Mouse (Mus musculus) embryonic facial prominence, embryonic 13.5 days (tissue): ENCODE data around the gene Cdh5. TPM values are rescaled to one million over a fixed set of nuclear protein-coding genes. Genes with fewer than 3 reads are reported as not detected.

ENCODE experiments used
- ATAC-seq: fragments of 200-750 bp; cut with Nextera tagmentation; 2 replicates; pipeline ENCODE4 v1.8.0; 2017; ENCODE audit warnings: low read depth; ENCODE audit not compliant: insufficient number of reproducible peaks, insufficient read depth, low FRiP score, low TSS enrichment
- H3K27ac ChIP-seq: fragments of 300-500 bp; sonication (generic); 2 replicates; pipeline ENCODE4 v1.5.1; 2015; ENCODE audit warnings: moderate library complexity, mild to moderate bottlenecking, inconsistent platforms
- H3K27me3 ChIP-seq: fragments of 300-500 bp; sonication (generic); 2 replicates; pipeline ENCODE4 v1.6.1; 2015; ENCODE audit warnings: mild to moderate bottlenecking, inconsistent platforms
- H3K36me3 ChIP-seq: fragments of 300-500 bp; sonication (generic); 2 replicates; pipeline ENCODE4 v1.6.1; 2015; ENCODE audit warnings: mild to moderate bottlenecking, inconsistent platforms
- H3K4me1 ChIP-seq: fragments of 300-500 bp; sonication (generic); 2 replicates; pipeline ENCODE4 v1.6.1; 2015; ENCODE audit warnings: inconsistent platforms
- H3K4me2 ChIP-seq: fragments of 300-500 bp; sonication (generic); 2 replicates; pipeline ENCODE4 v1.6.1; 2015; ENCODE audit warnings: moderate library complexity, mild to moderate bottlenecking, inconsistent platforms
- H3K4me3 ChIP-seq: fragments of 300-500 bp; sonication (generic); 2 replicates; pipeline ENCODE4 v1.5.1; 2015; ENCODE audit warnings: mild to moderate bottlenecking, inconsistent platforms
- H3K9ac ChIP-seq: fragments of 300-500 bp; sonication (generic); 2 replicates; pipeline ENCODE4 v1.6.1; 2015; ENCODE audit warnings: mild to moderate bottlenecking, inconsistent platforms
- H3K9me3 ChIP-seq: fragments of 300-500 bp; sonication (generic); 2 replicates; pipeline ENCODE4 v1.6.1; 2016; ENCODE audit warnings: inconsistent platforms
- WGBS: fragments of 180-500 bp; shearing (Covaris S2); methylation state at CpG from one replicate; pipeline ENCODE4 v1.1.7; 2015; ENCODE audit warnings: mixed read lengths; 5-methylcytosine and 5-hydroxymethylcytosine counted together
- polyA plus RNA-seq: library from polyadenylated mRNA; unstranded; fragments of >200 nt; fragmentation: Nextera tagmentation; extraction: Ambion mirVana; gene quantifications from 2 replicates; pipeline ENCODE4 v1.2.1, GENCODE M21; 2015

Cdh5 gene
- polyA plus RNA-seq, 1 experiment from 2014 or later: 25.1 TPM

- no peak overlapping the region for H3K4me3 ChIP-seq
- H3K4me2 ChIP-seq: no peak overlapping the region
- no peak overlapping the region for H3K27ac ChIP-seq
- no peaks in the 10 kb centered on the region for H3K27me3 ChIP-seq
- H3K9ac ChIP-seq: no peak overlapping the region
- no peaks in the 10 kb centered on the region for H3K36me3 ChIP-seq
- 85% methylated on average over 12 of the region's 12 CpGs for WGBS
- ATAC-seq: no peak
- H3K4me1 ChIP-seq: no peaks in the 10 kb centered on the region
- no peaks in the 10 kb centered on the region for H3K9me3 ChIP-seq
Observed at GRCm38 (mm10) chr8:104121640-104122416, 20.4 kb downstream of the Cdh5 start.

DNA sequence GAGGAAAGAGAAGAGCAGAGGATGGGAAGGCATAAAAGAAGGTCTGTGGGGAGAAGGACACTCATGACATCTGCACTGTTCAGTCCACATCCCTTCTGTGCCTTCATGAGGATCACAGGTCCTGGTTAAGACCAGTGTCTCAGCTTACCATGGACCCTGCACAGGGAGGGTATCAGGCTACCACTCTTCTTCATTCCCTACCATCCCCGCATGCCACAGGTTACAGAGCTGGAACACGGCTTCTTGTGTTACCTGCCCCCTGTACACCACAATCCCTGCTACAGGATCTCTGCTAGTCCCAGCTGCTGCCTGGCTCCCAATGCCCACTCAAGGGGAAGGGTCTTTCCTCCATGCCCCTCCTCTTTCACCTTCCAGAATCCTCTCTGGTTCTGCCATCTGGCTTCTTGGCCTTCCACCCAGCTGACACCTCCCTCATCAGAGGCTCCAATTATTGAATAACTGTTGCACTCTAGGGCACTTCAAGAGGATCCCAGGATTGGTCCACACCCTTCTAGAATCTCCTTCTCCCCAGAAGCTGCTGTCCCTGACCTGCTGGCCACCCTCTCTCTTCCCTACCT, 21.7 kb downstream of the Cdh5 start:
- Histone ChIP-seq H3K9ac (no peak overlapping the region), H3K4me1 (no peaks in the 10 kb centered on the region), H3K9me3 (no peaks in the 10 kb centered on the region), H3K27me3 (no peaks in the 10 kb centered on the region), H3K27ac (no peak overlapping the region), H3K36me3 (no peaks in the 10 kb centered on the region), H3K4me3 (no peak overlapping the region), H3K4me2 (no peak overlapping the region)
- no peak for ATAC-seq
- 94% methylated on average over 2 of the region's 2 CpGs for WGBS

DNA sequence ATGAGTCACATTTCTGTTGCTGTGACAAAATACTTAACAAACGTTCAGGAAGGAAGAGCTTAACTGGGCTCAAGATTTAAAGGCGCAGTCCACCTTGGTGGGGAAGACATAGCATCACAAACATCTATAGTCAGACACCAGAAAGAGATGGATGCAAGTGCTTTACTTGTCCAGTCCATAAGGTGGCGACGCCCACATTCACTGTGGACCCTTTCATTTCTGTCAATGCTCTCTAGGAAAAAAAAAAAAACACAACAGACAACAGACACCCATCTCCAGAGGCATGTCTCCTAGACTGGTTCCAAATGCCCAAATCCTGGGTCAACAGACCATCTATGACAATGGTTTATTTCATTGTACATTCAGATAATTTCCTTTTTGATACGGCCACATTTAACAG, 23.1 kb downstream of the Cdh5 start:
- Histone ChIP-seq H3K9me3 (no peaks in the 10 kb centered on the region), H3K4me2 (no peak overlapping the region), H3K4me3 (no peak overlapping the region), H3K27ac (no peak overlapping the region), H3K9ac (no peak overlapping the region), H3K27me3 (no peaks in the 10 kb centered on the region), H3K36me3 (no peaks in the 10 kb centered on the region), H3K4me1 (no peaks in the 10 kb centered on the region)
- 79% methylated on average over 5 of the region's 5 CpGs for WGBS
- ATAC-seq: no peak

DNA sequence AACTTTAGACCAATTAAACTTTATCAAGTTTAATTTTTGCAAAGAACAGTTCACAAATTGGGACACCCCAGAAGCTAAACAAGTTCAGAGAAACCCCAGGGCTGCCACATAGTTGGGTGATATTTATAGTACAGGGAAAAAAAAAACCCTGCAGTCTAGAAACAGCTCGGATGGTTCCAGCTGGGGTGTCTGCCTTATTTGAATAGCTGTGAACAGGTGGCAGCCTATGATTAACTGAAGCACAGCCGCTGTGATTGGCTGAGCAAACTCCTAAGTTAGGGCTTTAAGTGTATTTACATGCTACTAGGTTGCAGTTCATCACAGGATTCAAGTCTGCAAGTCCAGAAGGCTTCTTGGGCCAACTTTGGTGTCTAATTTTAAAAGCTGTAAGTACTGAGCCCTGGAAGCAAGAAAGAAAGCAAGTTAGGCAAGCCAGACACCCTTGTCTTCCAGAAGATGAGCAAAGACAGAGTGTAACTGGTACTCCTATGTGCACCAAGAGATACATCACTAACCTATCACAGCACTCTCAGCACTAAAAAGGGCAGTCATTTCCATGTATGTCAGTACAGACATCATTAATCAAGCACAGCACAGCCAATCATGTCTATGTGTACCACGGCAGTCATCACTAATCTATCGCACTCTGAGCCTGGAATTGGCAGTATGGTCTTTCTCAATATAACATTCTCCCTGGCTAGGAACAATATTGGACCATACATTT, 25.9 kb downstream of the Cdh5 start:
- no peak for ATAC-seq
- 71% methylated on average over 4 of the region's 4 CpGs for WGBS

DNA sequence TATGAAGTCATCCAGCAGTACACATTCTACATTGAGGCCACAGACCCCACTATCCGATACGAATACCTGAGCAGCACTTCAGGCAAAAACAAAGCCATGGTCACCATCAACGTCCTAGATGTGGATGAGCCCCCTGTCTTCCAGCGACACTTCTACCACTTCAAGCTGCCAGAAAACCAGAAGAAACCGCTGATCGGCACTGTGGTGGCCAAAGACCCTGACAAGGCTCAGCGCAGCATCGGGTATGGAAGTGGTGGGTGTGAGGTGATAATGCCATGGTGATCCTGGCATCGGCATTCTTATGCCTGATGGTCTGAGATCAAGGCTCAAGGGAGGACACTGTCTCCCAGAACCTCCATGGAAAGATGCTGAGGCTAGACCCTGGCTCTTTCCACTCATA, 29.5 kb downstream of the Cdh5 start:
- Histone ChIP-seq H3K9me3 (no peaks in the 10 kb centered on the region), H3K9ac (no peak overlapping the region)
- 90% methylated on average over 9 of the region's 9 CpGs for WGBS

More for the DNA sequence above, 25.9 kb downstream of the Cdh5 start:
- no peak overlapping the region for H3K4me3 ChIP-seq
- no peaks in the 10 kb centered on the region for H3K36me3 ChIP-seq
- H3K9ac ChIP-seq: no peak overlapping the region
- H3K27ac ChIP-seq: no peak overlapping the region
- no peaks in the 10 kb centered on the region for H3K4me1 ChIP-seq
- H3K9me3 ChIP-seq: no peaks in the 10 kb centered on the region
- H3K27me3 ChIP-seq: no peaks in the 10 kb centered on the region
- H3K4me2 ChIP-seq: no peak overlapping the region

GRCm38 (mm10) chr8:104131414-104131975, 30.1 kb downstream of the Cdh5 start:
- no peak for ATAC-seq
- H3K36me3 ChIP-seq: no peaks in the 10 kb centered on the region
- H3K9me3 ChIP-seq: no peaks in the 10 kb centered on the region
- 68% methylated on average over 7 of the region's 7 CpGs for WGBS
- no peaks in the 10 kb centered on the region for H3K4me1 ChIP-seq
- no peaks in the 10 kb centered on the region for H3K27me3 ChIP-seq
- H3K9ac ChIP-seq: no peak overlapping the region
- H3K27ac ChIP-seq: no peak overlapping the region
- H3K4me2 ChIP-seq: no peak overlapping the region
- H3K4me3 ChIP-seq: no peak overlapping the region

More for the DNA sequence above, 29.5 kb downstream of the Cdh5 start:
- Histone ChIP-seq H3K27me3 (no peaks in the 10 kb centered on the region), H3K36me3 (no peaks in the 10 kb centered on the region), H3K4me1 (no peaks in the 10 kb centered on the region), H3K27ac (no peak overlapping the region), H3K4me2 (no peak overlapping the region), H3K4me3 (no peak overlapping the region)
- ATAC-seq: no peak

GRCm38 (mm10) chr8:104134521-104134920, 33.1 kb downstream of the Cdh5 start:
- no peak overlapping the region for H3K27ac ChIP-seq
- no peak overlapping the region for H3K9ac ChIP-seq
- no peaks in the 10 kb centered on the region for H3K4me1 ChIP-seq
- H3K4me3 ChIP-seq: no peak overlapping the region
- H3K4me2 ChIP-seq: no peak overlapping the region
- no peaks in the 10 kb centered on the region for H3K36me3 ChIP-seq
- WGBS: 94% methylated on average over 8 of the region's 8 CpGs
- H3K27me3 ChIP-seq: no peaks in the 10 kb centered on the region
- no peaks in the 10 kb centered on the region for H3K9me3 ChIP-seq
- ATAC-seq: no peak

DNA sequence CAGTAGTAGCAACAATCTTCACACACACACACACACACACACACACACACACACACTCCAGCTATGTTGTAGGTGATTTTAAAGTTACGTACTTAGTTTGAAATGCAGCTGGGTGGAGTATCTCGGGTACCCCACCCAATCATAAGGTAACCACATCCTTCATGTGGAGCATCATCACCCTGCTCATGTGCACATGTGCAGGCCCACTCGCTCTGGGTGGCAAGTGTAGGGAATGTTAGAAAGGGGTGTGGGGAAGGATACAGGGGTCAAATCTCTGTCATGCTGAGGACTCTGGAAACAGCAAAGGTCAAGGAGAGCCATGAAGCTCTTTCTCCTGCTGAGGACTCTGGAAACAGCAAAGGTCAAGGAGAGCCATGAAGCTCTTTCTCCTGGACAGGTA, 34.9 kb downstream of the Cdh5 start:
- Histone ChIP-seq H3K4me1 (no peaks in the 10 kb centered on the region), H3K4me2 (no peak overlapping the region), H3K9ac (no peak overlapping the region), H3K36me3 (no peaks in the 10 kb centered on the region), H3K9me3 (no peaks in the 10 kb centered on the region), H3K27ac (no peak overlapping the region), H3K27me3 (no peaks in the 10 kb centered on the region), H3K4me3 (no peak overlapping the region)
- WGBS: 88% methylated on average over 3 of the region's 3 CpGs
- no peak for ATAC-seq

DNA sequence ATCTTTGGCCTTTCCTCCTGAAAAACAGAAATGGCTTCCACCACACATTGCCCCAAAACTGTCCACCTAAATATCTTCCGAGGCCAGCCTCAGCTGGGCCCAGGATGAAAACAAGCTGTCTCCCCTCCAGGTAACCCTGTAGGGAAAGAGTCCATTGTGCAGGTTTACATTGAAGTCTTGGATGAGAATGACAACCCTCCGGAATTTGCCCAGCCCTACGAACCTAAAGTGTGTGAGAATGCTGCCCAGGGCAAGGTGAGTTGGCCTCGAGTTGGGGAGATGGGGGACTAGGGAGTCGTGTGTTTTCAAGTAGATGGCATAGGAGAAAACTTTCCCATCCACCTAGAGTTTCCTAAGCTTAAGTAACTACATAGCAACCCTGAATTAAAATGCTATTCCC, 36.2 kb downstream of the Cdh5 start:
- Histone ChIP-seq H3K4me2 (no peak overlapping the region), H3K4me3 (no peak overlapping the region), H3K9ac (no peak overlapping the region), H3K27me3 (no peaks in the 10 kb centered on the region), H3K36me3 (no peaks in the 10 kb centered on the region), H3K9me3 (no peaks in the 10 kb centered on the region), H3K27ac (no peak overlapping the region), H3K4me1 (no peaks in the 10 kb centered on the region)
- 78% methylated on average over 5 of the region's 5 CpGs for WGBS
- no peak for ATAC-seq

GRCm38 (mm10) chr8:104140611-104141010, 39.2 kb downstream of the Cdh5 start:
- H3K27me3 ChIP-seq: no peaks in the 10 kb centered on the region
- H3K36me3 ChIP-seq: no peaks in the 10 kb centered on the region
- H3K9ac ChIP-seq: no peak overlapping the region
- H3K27ac ChIP-seq: no peak overlapping the region
- 86% methylated on average over 13 of the region's 13 CpGs for WGBS
- H3K4me1 ChIP-seq: no peaks in the 10 kb centered on the region
- ATAC-seq: no peak
- H3K4me3 ChIP-seq: no peak overlapping the region
- H3K9me3 ChIP-seq: no peaks in the 10 kb centered on the region
- H3K4me2 ChIP-seq: no peak overlapping the region

GRCm38 (mm10) chr8:104142415-104142814, 41.0 kb downstream of the Cdh5 start:
- no peak for ATAC-seq
- H3K4me1 ChIP-seq: no peaks in the 10 kb centered on the region
- H3K27ac ChIP-seq: no peak overlapping the region
- H3K9ac ChIP-seq: no peak overlapping the region
- no peaks in the 10 kb centered on the region for H3K9me3 ChIP-seq
- 91% methylated on average over 25 of the region's 25 CpGs for WGBS
- no peaks in the 10 kb centered on the region for H3K27me3 ChIP-seq
- H3K4me2 ChIP-seq: no peak overlapping the region
- H3K36me3 ChIP-seq: no peaks in the 10 kb centered on the region
- no peak overlapping the region for H3K4me3 ChIP-seq
